Mouse (Mus musculus) lung, embryonic 14.5 days (tissue): ENCODE results near the gene Peg3. TPM values are rescaled to one million over a fixed set of nuclear protein-coding genes. Genes with fewer than 3 reads are reported as not detected.

Experiments used
- ATAC-seq: fragments of 200-750 bp; cut with Nextera tagmentation; 2 replicates; pipeline ENCODE4 v1.8.0; 2017; ENCODE audit warnings: mild to moderate bottlenecking, moderate TSS enrichment, moderate library complexity; ENCODE audit not compliant: insufficient read depth
- DNase-seq: peaks from one replicate; pipeline ENCODE4 v3.0.0-alpha.2; 2015
- H3K27ac ChIP-seq: fragments of 300-500 bp; sonication (generic); 2 replicates; pipeline ENCODE4 v1.5.1; 2014; ENCODE audit warnings: low read depth, mild to moderate bottlenecking, moderate library complexity
- H3K27me3 ChIP-seq: fragments of 300-500 bp; sonication (generic); 2 replicates; pipeline ENCODE4 v1.6.1; 2014; ENCODE audit warnings: low read length, control low read depth; ENCODE audit not compliant: insufficient read depth
- H3K36me3 ChIP-seq: fragments of 300-500 bp; sonication (generic); 2 replicates; pipeline ENCODE4 v1.6.1; 2014; ENCODE audit warnings: control low read depth; ENCODE audit not compliant: insufficient read depth
- H3K4me1 ChIP-seq: fragments of 300-500 bp; sonication (generic); 2 replicates; pipeline ENCODE4 v1.6.1; 2014; ENCODE audit warnings: antibody characterized with exemption, control low read depth; ENCODE audit not compliant: insufficient read depth
- H3K4me2 ChIP-seq: fragments of 300-500 bp; sonication (generic); 2 replicates; pipeline ENCODE4 v1.6.1; 2014; ENCODE audit warnings: mild to moderate bottlenecking
- H3K4me3 ChIP-seq: fragments of 300-500 bp; sonication (generic); 2 replicates; pipeline ENCODE4 v1.5.1; 2014; ENCODE audit warnings: low read depth, low read length
- H3K9ac ChIP-seq: fragments of 300-500 bp; sonication (generic); 2 replicates; pipeline ENCODE4 v1.6.1; 2014
- H3K9me3 ChIP-seq: fragments of 300-500 bp; sonication (generic); 2 replicates; pipeline ENCODE4 v1.6.1; 2016; ENCODE audit warnings: low read depth, low read length, control low read depth
- CTCF ChIP-seq: IDR thresholded peaks from 2 replicates; pipeline ENCODE4 v1.5.1; 2016; ENCODE audit warnings: antibody characterized with exemption, low read depth
- WGBS: fragments of 180-500 bp; shearing (Covaris S2); extraction: QIAGEN DNeasy Blood & Tissue Kit; methylation state at CpG from one replicate; pipeline ENCODE4 v1.1.7; 2014; 5-methylcytosine and 5-hydroxymethylcytosine counted together
- polyA plus RNA-seq: library from polyadenylated mRNA; unstranded; fragments of >200 nt; fragmentation: Nextera tagmentation; extraction: Ambion mirVana; gene quantifications from 2 replicates; pipeline ENCODE4 v1.2.1, GENCODE M21; 2014

The Peg3 gene
- polyA plus RNA-seq, 1 experiment from 2014 or later, result 173 TPM

- 92% methylated on average over 6 of the region's 6 CpGs for WGBS
- H3K27ac ChIP-seq, result no peak overlapping the region
- peaks cover 4% of the 10 kb centered on the region; the same call in 1 of the 2 replicates for H3K36me3 ChIP-seq
- no peak for DNase-seq
- no peak for ATAC-seq
- no peak overlapping the region for H3K4me3 ChIP-seq
- no peak for TF ChIP-seq CTCF
- no peak overlapping the region for H3K4me2 ChIP-seq
- no peaks in the 10 kb centered on the region for H3K4me1 ChIP-seq
- H3K27me3 ChIP-seq, result no peaks in the 10 kb centered on the region
- H3K9ac ChIP-seq, result no peak overlapping the region
- H3K9me3 ChIP-seq, result no peaks in the 10 kb centered on the region
Measured at GRCm38 (mm10) chr7:6685511-6685910, 44.7 kb downstream of the Peg3 start.

DNA sequence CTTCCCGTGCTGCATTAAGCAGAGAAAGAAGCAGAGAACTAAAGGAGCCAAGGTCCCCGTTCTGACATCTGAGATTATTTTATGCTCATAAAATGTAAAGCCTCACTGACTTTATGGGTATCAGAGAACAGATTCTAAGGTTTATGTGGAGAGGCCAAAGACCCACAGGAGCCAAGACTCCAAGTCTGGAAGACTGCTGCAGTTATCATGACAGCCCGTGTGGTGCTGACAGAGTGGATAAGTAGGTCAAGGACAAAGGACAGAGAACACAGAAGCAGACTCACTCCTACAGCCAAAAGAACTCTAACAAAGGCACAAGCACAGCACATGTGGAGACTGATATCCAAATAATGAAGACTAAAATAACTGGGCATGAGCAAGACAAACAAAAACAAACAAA lies 63.5 kb downstream of the Peg3 start:
- Histone ChIP-seq H3K36me3 (no peaks in the 10 kb centered on the region), H3K4me3 (no peak overlapping the region), H3K4me1 (no peaks in the 10 kb centered on the region), H3K9me3 (no peaks in the 10 kb centered on the region), H3K9ac (no peak overlapping the region), H3K27ac (no peak overlapping the region), H3K27me3 (no peaks in the 10 kb centered on the region), H3K4me2 (no peak overlapping the region)
- WGBS, result 65% methylated on average over 3 of the region's 3 CpGs
- no peak for ATAC-seq
- TF ChIP-seq CTCF, result no peak
- DNase-seq, result no peak

DNA sequence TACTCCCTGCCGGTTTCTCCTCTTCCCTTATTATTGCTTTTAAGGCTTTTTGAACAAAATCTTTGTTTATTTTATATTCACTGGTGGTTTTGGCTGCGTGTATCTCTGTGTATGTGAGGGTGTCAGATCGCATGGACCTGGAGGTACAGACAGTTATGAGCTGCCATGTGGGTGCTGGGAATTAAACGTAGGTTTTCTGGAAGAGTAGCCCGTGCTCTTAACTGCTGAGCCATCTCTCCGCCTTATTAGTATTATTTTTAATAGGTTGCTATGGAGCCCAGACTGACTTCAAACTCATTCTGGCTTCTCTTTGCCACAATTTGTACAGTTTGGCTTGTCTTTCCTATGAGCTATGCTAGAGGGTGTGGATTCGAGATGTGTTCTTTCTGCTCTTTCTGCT lies 66.8 kb downstream of the Peg3 start:
- WGBS, result 57% methylated on average over 7 of the region's 7 CpGs

DNA sequence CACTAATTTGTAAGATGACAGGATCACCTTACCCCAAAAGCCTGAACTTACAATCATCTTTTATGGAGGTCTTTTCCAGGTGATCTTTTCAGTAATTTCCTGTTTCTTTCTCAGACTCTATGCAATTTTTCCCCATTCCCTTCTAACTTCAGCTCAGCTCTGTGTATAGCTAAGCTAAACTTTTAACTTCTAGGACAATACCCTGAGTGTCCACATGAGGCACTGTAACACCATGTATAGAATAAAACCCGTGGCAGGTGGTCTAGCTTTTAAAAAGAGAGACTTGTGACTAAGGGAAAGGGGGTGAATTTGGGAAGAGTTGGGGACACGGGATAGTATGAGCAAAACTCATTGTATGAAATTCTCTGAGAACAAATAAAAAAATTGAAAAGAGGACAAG lies 70.6 kb downstream of the Peg3 start:
- no peak overlapping the region for H3K27ac ChIP-seq
- H3K4me2 ChIP-seq, result no peak overlapping the region
- ATAC-seq, result peak; percentile 52; the same call in 1 of the 2 replicates
- H3K27me3 ChIP-seq, result no peaks in the 10 kb centered on the region
- H3K4me3 ChIP-seq, result no peak overlapping the region
- peak; percentile 83 for DNase-seq
- no peaks in the 10 kb centered on the region for H3K9me3 ChIP-seq
- H3K9ac ChIP-seq, result no peak overlapping the region
- TF ChIP-seq CTCF, result peak; percentile 75
- H3K4me1 ChIP-seq, result no peaks in the 10 kb centered on the region
- no peaks in the 10 kb centered on the region for H3K36me3 ChIP-seq
- 14% methylated on average over 2 of the region's 2 CpGs for WGBS

More for the DNA sequence above, 66.8 kb downstream of the Peg3 start:
- H3K9me3 ChIP-seq, result no peaks in the 10 kb centered on the region
- H3K27me3 ChIP-seq, result no peaks in the 10 kb centered on the region
- H3K9ac ChIP-seq, result no peak overlapping the region
- H3K27ac ChIP-seq, result no peak overlapping the region
- ATAC-seq (no peak), DNase-seq (no peak)
- no peaks in the 10 kb centered on the region for H3K4me1 ChIP-seq
- no peaks in the 10 kb centered on the region for H3K36me3 ChIP-seq
- H3K4me2 ChIP-seq, result no peak overlapping the region
- no peak for TF ChIP-seq CTCF
- no peak overlapping the region for H3K4me3 ChIP-seq

GRCm38 (mm10) chr7:6658606-6659005 lies 71.6 kb downstream of the Peg3 start:
- no peak overlapping the region for H3K4me3 ChIP-seq
- H3K4me2 ChIP-seq, result no peak overlapping the region
- no peak for TF ChIP-seq CTCF
- ATAC-seq, result no peak
- H3K4me1 ChIP-seq, result no peaks in the 10 kb centered on the region
- H3K9me3 ChIP-seq, result no peaks in the 10 kb centered on the region
- H3K9ac ChIP-seq, result no peak overlapping the region
- no peak for DNase-seq
- H3K27ac ChIP-seq, result no peak overlapping the region
- H3K36me3 ChIP-seq, result no peaks in the 10 kb centered on the region
- WGBS, result 87% methylated on average over 7 of the region's 7 CpGs
- no peaks in the 10 kb centered on the region for H3K27me3 ChIP-seq

Other genes with a start within 250 kb of the Peg3 start
- not detected in 2 replicates for gene Olfr5, start 243.5 kb downstream of the Peg3 start, polyA plus RNA-seq
- gene Olfr1347, start 230.7 kb downstream of the Peg3 start, polyA plus RNA-seq, result not detected in 2 replicates
- gene Olfr1348, start 221.7 kb downstream of the Peg3 start, polyA plus RNA-seq, result not detected in 2 replicates
- gene Olfr1349, start 207.5 kb downstream of the Peg3 start, polyA plus RNA-seq, result not detected in 2 replicates
- not detected in 2 replicates for gene Olfr1350, start 165.6 kb downstream of the Peg3 start, polyA plus RNA-seq
- 3.2 and 3.6 TPM in 2 replicates for gene Zim1, start 34.0 kb downstream of the Peg3 start, polyA plus RNA-seq
- 5.8 and 6.2 TPM in 2 replicates for gene Usp29, start 147 bp upstream of the Peg3 start, polyA plus RNA-seq